Mouse (Mus musculus) limb, embryonic 12.5 days (tissue): Measurements from ENCODE around the gene Scp2. TPM values are rescaled to one million over a fixed set of nuclear protein-coding genes. Genes with fewer than 3 reads are reported as not detected.

Source experiments
- ATAC-seq: fragments of 200-750 bp; cut with Nextera tagmentation; 2 replicates; pipeline ENCODE4 v1.8.0; 2017; ENCODE audit warnings: low read depth, moderate TSS enrichment; ENCODE audit not compliant: insufficient number of reproducible peaks, insufficient read depth, low FRiP score, low TSS enrichment
- H3K27ac ChIP-seq: fragments of 300-500 bp; sonication (generic); 2 replicates; pipeline ENCODE4 v1.5.1; 2016; ENCODE audit warnings: mild to moderate bottlenecking, moderate library complexity
- H3K27me3 ChIP-seq: fragments of 300-500 bp; sonication (generic); 2 replicates; pipeline ENCODE4 v1.6.1; 2016; ENCODE audit warnings: mild to moderate bottlenecking, moderate library complexity
- H3K36me3 ChIP-seq: fragments of 300-500 bp; sonication (generic); 2 replicates; pipeline ENCODE4 v1.6.1; 2016; ENCODE audit warnings: mild to moderate bottlenecking, moderate library complexity
- H3K4me1 ChIP-seq: fragments of 300-500 bp; sonication (generic); replicated peaks from 2 replicates; pipeline ENCODE4 v1.6.1; 2016
- H3K4me2 ChIP-seq: fragments of 300-500 bp; sonication (generic); 2 replicates; pipeline ENCODE4 v1.6.1; 2016; ENCODE audit warnings: mild to moderate bottlenecking, moderate library complexity
- H3K4me3 ChIP-seq: fragments of 300-500 bp; sonication (generic); replicated peaks from 2 replicates; pipeline ENCODE4 v1.5.1; 2016; ENCODE audit warnings: mild to moderate bottlenecking
- H3K9ac ChIP-seq: fragments of 300-500 bp; sonication (generic); replicated peaks from 2 replicates; pipeline ENCODE4 v1.6.1; 2016; ENCODE audit warnings: mild to moderate bottlenecking, moderate library complexity
- H3K9me3 ChIP-seq: fragments of 300-500 bp; sonication (generic); 2 replicates; pipeline ENCODE4 v1.6.1; 2016; ENCODE audit warnings: mild to moderate bottlenecking, moderate library complexity
- WGBS: fragments of 180-500 bp; shearing (Covaris S2); methylation state at CpG from one replicate; pipeline ENCODE4 v1.1.7; 2016; 5-methylcytosine and 5-hydroxymethylcytosine counted together
- polyA plus RNA-seq: library from polyadenylated mRNA; unstranded; fragments of >200 nt; fragmentation: Nextera tagmentation; extraction: Ambion mirVana; gene quantifications from 2 replicates; pipeline ENCODE4 v1.2.1, GENCODE M21; 2016

The Scp2 gene
- polyA plus RNA-seq, 1 experiment from 2014 or later, result 136 TPM

DNA sequence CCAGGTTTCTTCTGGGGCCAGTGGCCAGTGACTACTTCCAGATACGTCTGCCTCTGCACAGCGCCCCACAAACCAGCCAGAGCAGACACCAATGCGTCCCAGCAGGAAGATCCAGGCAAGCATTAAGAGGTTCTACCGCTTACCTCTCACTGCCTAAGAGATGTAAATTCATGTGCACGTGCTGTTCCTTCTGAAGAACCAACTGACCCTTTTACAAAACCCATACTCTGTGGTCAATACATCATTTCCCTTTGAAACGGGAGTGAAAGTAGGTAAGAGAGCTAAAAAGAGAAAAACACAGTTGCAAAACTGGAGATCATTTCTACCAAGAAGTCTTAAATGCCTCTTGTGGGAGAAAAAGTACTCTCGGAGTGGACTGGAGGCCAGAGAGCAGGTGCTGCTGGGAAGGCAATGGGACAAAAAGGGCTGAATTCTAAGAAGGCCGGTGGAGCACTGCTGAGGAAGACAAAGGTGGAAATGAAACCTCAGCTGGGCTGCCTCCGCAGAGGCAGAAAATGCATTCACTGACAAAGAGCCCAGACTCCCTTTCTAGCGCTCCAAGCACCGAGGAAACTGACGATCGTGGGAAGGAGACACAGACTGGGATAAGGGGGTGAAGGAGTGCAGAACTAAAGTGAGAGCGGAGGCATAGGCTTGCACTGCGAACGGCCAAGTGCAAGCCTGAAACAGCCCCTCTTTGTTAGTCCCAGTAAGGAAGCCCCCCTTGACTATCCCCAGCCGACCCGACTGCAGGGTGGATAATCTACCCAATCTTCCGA, 85.0 kb downstream of the Scp2 start:
- WGBS, result 82% methylated on average over 19 of the region's 19 CpGs
- H3K36me3 ChIP-seq, result peaks cover 76% of the 10 kb centered on the region
- H3K27ac ChIP-seq, result no peak overlapping the region
- no peaks in the 10 kb centered on the region for H3K27me3 ChIP-seq
- no peak overlapping the region for H3K4me2 ChIP-seq
- H3K4me1 ChIP-seq, result no peaks in the 10 kb centered on the region
- H3K4me3 ChIP-seq, result no peak overlapping the region
- H3K9ac ChIP-seq, result no peak overlapping the region
- H3K9me3 ChIP-seq, result no peaks in the 10 kb centered on the region
- ATAC-seq, result no peak

DNA sequence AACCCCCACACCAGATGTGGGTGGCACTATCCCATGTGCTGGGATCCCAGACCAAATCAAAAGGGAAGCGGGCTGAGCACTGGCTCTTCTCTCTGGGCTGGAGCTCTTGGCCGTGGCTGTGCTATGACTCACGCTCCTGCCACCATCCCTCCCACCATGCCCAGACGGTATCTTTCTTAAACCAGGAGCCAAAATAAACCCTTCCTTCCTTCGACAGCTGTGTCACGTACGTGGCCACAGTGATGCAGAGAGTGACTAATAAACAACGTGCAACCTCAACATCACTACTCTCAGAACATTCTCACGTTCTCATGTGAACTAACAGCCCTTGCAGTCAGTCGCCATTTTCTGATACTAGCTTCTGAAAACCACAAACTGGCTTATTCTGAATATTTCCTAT, 86.6 kb downstream of the Scp2 start:
- no peaks in the 10 kb centered on the region for H3K4me1 ChIP-seq
- no peak overlapping the region for H3K4me3 ChIP-seq
- H3K9me3 ChIP-seq, result no peaks in the 10 kb centered on the region
- ATAC-seq, result no peak
- H3K9ac ChIP-seq, result no peak overlapping the region
- peaks cover 83% of the 10 kb centered on the region for H3K36me3 ChIP-seq
- H3K27me3 ChIP-seq, result no peaks in the 10 kb centered on the region
- WGBS, result 87% methylated on average over 10 of the region's 10 CpGs
- H3K27ac ChIP-seq, result no peak overlapping the region
- no peak overlapping the region for H3K4me2 ChIP-seq

DNA sequence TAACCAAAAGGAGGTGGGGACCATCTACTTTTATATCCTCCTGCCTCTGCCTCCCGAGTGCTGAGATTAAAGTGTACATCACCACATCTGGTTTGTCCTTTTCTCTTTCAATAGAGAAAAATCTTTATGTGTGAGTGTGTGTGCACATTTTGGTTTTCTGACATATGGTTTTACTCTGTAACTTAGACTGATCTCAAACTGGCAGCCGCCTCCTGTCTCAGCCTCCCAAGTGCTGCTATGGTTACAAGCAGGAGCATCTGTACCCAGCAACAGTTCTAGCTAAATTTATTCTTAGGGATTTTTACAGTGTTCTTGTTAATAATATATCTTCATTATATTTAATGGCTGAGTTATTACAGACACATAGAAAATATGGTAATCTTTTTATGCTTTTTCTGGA, 87.6 kb downstream of the Scp2 start:
- Histone ChIP-seq H3K36me3 (peaks cover 84% of the 10 kb centered on the region), H3K9me3 (no peaks in the 10 kb centered on the region), H3K27me3 (no peaks in the 10 kb centered on the region), H3K4me1 (no peaks in the 10 kb centered on the region), H3K4me2 (no peak overlapping the region), H3K9ac (no peak overlapping the region), H3K4me3 (no peak overlapping the region), H3K27ac (no peak overlapping the region)
- ATAC-seq, result no peak
- WGBS, result 87% methylated on average over 2 of the region's 2 CpGs

DNA sequence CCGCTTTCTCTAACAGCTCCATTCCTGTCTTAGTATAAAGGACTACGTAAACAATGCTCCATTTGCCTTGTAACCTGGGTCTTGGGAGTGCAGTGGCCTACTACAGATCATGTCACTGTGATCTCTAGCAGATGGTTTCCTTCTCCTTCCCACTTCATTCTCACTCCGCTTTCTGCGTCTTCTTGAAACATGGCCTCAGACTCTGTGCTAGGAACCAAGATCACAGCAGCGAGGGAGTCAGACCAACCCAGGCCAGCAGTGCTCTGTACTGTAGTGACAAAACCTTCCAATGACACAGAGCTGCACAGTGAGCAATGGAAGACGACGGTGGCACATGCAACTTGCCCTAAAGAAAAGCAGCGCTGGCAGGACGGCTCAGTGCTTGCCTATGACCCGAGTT, 88.9 kb downstream of the Scp2 start:
- Histone ChIP-seq H3K27me3 (no peaks in the 10 kb centered on the region), H3K36me3 (peaks cover 86% of the 10 kb centered on the region), H3K4me3 (no peak overlapping the region), H3K9me3 (no peaks in the 10 kb centered on the region), H3K27ac (no peak overlapping the region), H3K4me1 (no peaks in the 10 kb centered on the region), H3K4me2 (no peak overlapping the region), H3K9ac (no peak overlapping the region)
- ATAC-seq, result no peak
- 91% methylated on average over 10 of the region's 10 CpGs for WGBS

DNA sequence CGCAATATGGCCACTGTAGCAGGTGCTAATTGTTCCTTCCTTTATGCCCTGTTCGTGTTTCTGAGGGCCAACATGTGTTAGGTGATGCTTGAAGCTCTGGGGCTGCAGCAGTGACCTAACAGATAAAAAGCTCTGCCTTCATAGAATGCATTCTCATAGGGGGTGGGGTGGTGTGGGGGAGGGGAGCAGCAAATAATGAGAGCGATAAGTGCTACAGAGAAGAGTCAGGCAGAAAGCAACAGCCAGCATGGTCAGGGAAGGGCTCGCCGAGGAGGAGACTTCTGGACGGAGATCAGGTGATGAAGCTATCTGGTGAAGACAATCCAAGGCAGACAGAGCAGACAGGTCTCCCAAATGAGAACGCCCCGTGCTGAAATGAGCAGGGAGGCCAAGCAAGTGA, 92.1 kb downstream of the Scp2 start:
- no peak overlapping the region for H3K9ac ChIP-seq
- no peaks in the 10 kb centered on the region for H3K9me3 ChIP-seq
- no peak overlapping the region for H3K4me2 ChIP-seq
- no peak overlapping the region for H3K4me3 ChIP-seq
- no peaks in the 10 kb centered on the region for H3K4me1 ChIP-seq
- H3K27ac ChIP-seq, result no peak overlapping the region
- peaks cover 89% of the 10 kb centered on the region for H3K36me3 ChIP-seq
- H3K27me3 ChIP-seq, result no peaks in the 10 kb centered on the region
- no peak for ATAC-seq
- WGBS, result 90% methylated on average over 8 of the region's 8 CpGs

DNA sequence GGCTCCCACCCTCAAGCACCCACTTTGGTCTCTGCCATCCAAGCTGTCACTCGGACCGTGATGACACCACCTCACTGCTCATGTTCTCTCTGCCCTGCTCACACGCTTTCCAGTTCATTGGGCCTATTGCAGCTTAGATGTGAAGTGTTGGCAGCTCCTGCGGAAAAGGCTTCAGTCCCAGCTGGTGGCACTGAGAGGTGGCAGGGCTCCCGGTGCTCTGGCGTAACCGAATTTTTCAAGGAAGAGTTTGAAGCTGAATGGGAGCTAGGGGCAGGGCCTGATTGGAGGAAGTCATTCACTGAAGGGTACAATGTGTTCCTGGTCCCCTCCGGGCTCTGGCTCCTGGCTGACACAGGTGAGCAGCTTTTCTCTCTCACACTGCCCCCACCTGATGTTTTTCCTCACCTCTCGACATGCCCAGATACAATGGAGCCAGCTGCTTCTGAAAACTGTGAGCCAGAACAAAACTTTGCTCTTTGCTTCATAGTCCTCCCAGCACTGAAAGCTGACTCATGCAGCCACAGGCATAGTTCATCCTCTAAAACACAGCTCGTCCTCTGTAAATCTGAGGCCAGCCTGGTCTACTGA, 93.0 kb downstream of the Scp2 start:
- Histone ChIP-seq H3K27me3 (no peaks in the 10 kb centered on the region), H3K4me2 (no peak overlapping the region), H3K4me3 (no peak overlapping the region), H3K9ac (no peak overlapping the region), H3K27ac (no peak overlapping the region), H3K36me3 (peaks cover 93% of the 10 kb centered on the region), H3K9me3 (no peaks in the 10 kb centered on the region), H3K4me1 (no peaks in the 10 kb centered on the region; the same call in 1 of the 2 replicates)
- no peak for ATAC-seq
- 85% methylated on average over 10 of the region's 10 CpGs for WGBS

DNA sequence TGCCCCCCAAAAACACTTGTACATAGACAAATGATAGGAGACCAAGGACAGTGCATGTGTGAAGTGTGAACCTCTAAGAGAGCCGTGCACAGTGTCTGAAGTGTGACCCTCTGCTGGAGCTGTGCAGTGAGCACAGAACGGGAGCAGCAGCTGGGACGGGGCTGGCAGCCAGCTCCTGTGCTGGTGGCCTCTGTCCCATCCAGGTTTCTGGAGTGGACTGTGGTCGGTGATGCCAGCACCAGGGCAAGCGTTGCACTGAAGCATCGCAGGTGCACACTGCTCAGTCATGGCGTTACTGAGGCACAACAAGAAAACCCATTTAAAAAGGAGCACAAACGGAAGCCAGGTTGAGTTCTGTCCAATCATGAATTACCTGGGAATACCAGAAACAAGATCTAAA, 98.7 kb downstream of the Scp2 start:
- peak overlapping the region; percentile 85 for H3K27ac ChIP-seq
- WGBS, result 66% methylated on average over 8 of the region's 8 CpGs
- ATAC-seq, result peak; percentile 40; the same call in 1 of the 2 replicates
- peaks cover 70% of the 10 kb centered on the region for H3K36me3 ChIP-seq
- no peak overlapping the region for H3K4me2 ChIP-seq
- no peak overlapping the region for H3K9ac ChIP-seq
- no peaks in the 10 kb centered on the region for H3K27me3 ChIP-seq
- no peaks in the 10 kb centered on the region for H3K9me3 ChIP-seq
- H3K4me1 ChIP-seq, result peaks cover 14% of the 10 kb centered on the region; the same call in 1 of the 2 replicates
- no peak overlapping the region for H3K4me3 ChIP-seq

DNA sequence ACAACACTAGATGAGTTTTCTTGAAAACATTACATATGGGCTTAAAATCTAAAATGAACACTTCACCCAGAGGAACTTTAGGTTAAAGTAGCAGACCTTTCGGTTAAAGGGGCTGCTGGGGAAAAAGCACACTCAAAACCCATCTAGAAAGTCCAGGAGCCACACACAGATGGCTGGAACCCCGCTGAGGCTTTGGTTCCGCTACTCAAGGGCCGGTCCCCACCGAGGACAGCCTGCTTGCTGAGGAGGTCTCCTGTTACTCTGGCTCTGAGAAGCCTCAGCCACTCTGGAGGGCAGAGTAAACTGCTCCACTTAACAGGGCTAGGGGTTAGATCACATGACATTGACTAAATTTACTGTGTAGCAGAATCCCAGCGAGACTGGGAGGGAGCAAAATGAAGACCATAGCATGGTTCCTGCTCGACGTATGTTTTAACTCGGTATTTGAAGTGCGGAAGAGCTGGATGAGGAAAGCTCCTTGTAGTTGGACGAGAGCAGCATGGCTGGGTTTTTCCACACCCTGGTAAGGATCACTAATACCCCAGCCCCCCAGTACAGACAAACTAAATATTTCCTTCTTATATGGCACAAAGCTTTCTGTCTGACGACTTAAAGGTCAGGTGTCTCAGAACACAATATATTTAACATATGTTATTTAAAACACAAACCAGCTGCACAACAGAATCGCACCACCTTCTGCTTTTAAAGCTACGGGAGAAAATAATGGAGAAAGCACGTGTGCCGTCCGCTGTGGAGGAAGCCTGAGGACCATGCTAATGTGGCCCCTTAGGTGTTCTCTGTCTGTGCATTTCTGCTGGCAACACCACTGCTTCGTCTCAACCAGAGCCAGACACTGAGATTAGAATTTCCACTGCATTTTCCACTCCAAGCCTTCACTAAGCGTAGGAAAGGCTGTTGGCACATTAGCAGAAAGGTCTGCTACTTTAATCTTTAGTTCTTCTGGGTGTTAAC, 99.4 kb downstream of the Scp2 start:
- peak overlapping the region; percentile 85 for H3K27ac ChIP-seq
- peaks cover 66% of the 10 kb centered on the region for H3K36me3 ChIP-seq
- peaks cover 14% of the 10 kb centered on the region; the same call in 1 of the 2 replicates for H3K4me1 ChIP-seq
- H3K4me3 ChIP-seq, result no peak overlapping the region
- peak; percentile 79 for ATAC-seq
- H3K4me2 ChIP-seq, result peak overlapping the region; percentile 27; the same call in 1 of the 2 replicates
- no peaks in the 10 kb centered on the region for H3K27me3 ChIP-seq
- WGBS, result 43% methylated on average over 19 of the region's 19 CpGs
- no peaks in the 10 kb centered on the region for H3K9me3 ChIP-seq
- H3K9ac ChIP-seq, result no peak overlapping the region

DNA sequence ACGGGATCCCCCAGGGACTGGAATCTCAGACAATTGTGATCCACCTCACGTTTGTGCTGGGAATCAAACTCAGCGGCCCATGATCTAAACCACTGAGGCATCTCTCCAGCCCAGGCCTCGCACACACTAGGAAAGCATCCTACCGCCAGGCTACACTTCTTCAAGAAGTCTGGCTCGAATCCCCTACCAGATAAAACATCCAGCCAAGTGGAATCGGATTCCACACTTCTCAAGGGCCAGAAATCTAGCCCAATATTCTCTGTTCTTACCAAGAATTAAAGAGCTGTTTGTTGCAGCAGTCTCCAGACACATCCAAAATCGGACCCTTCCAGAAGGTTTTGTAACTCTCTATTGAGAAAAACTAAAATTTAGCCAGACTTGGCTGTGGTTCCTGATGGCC, 107.8 kb downstream of the Scp2 start:
- no peak overlapping the region for H3K27ac ChIP-seq
- ATAC-seq, result no peak
- no peak overlapping the region for H3K9ac ChIP-seq
- H3K27me3 ChIP-seq, result peaks cover 23% of the 10 kb centered on the region
- H3K36me3 ChIP-seq, result peaks cover 6% of the 10 kb centered on the region
- no peaks in the 10 kb centered on the region for H3K9me3 ChIP-seq
- H3K4me3 ChIP-seq, result no peak overlapping the region
- peaks cover 7% of the 10 kb centered on the region for H3K4me1 ChIP-seq
- 87% methylated on average over 8 of the region's 8 CpGs for WGBS
- no peak overlapping the region for H3K4me2 ChIP-seq

DNA sequence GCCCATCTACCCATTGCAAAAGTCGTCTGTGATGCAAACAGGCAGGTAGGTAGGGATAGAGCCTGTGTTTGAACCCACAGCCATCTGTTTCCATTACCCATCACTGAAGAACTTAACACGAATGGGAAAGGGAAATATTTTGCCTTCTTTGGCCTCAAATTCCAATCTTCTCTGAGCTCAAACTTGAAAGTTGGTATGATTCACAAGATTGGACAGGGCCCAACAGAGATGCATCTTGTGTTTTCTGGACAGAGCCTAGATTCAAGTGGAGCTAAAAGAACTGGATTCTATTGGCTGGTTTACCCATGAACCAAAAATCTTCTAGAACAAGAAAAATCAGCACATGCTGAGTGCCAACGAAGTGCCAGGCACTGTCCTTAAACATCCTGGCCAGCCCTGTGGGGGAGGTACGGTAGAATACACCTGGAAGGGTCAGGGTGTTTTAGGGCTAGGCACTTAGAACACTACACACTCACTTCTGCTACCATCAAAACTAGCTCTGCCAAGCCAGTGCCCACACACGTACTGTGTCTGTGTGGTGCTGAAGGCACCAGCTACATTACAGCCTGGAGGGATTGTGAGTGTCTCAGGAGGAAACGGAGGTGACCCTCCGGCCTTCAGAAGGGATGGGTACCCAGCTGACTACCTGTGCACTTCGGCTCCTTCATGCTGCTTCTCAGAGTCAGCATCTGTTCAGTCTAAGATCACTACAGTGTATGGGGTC, 111.6 kb downstream of the Scp2 start:
- Histone ChIP-seq H3K4me3 (no peak overlapping the region), H3K9ac (no peak overlapping the region), H3K27me3 (peaks cover 54% of the 10 kb centered on the region), H3K4me1 (peaks cover 20% of the 10 kb centered on the region), H3K9me3 (no peaks in the 10 kb centered on the region), H3K4me2 (0 out of 2 replicates have a peak overlapping the region, but pooled peaks have one; percentile 100), H3K27ac (no peak overlapping the region), H3K36me3 (no peaks in the 10 kb centered on the region)
- no peak for ATAC-seq
- 79% methylated on average over 8 of the region's 8 CpGs for WGBS
